Mouse (Mus musculus): ENCODE data around the gene Fancf. TPM values are rescaled to one million over a fixed set of nuclear protein-coding genes. Genes with fewer than 3 reads are reported as not detected.
A peak's percentile ranks its signal among the peaks of the same experiment; 100 is the strongest.

The Fancf gene
- total RNA-seq (2022), result 10 to 100 TPM; 10.5 to 16.5 (median 13.5) TPM

- DNase-seq, result peak; percentile 96
Observed at GRCm38 (mm10) chr7:51862097-51862492, at the start of gene Fancf. Gene Fancf (minus strand): TSS chr7:51862267.

GRCm38 (mm10) chr7:51899066-51899465 lies 37.0 kb upstream of the Fancf start:
- DNase-seq, result peak; percentile 38

- no peak for DNase-seq
Observed at GRCm38 (mm10) chr7:51894939-51895338, 32.9 kb upstream of the Fancf start.

GRCm38 (mm10) chr7:51894133-51894801 lies 32.2 kb upstream of the Fancf start:
- DNase-seq, result no peak

- no peak for DNase-seq
Observed at GRCm38 (mm10) chr7:51893008-51893407, 30.9 kb upstream of the Fancf start.

- DNase-seq, result no peak
Observed at GRCm38 (mm10) chr7:51892224-51892965, 30.3 kb upstream of the Fancf start.

- DNase-seq, result no peak
Observed at GRCm38 (mm10) chr7:51889601-51890000, 27.5 kb upstream of the Fancf start.

- no peak for DNase-seq
Observed at GRCm38 (mm10) chr7:51887678-51888567, 25.9 kb upstream of the Fancf start.

- DNase-seq, result no peak
Observed at GRCm38 (mm10) chr7:51885345-51885744, 23.3 kb upstream of the Fancf start.

GRCm38 (mm10) chr7:51880121-51880520 lies 18.1 kb upstream of the Fancf start:
- DNase-seq, result no peak

- peak; percentile 26 for DNase-seq
Observed at GRCm38 (mm10) chr7:51879136-51879723, 17.2 kb upstream of the Fancf start.

GRCm38 (mm10) chr7:51878730-51879129 lies 16.7 kb upstream of the Fancf start:
- DNase-seq, result no peak

- no peak for DNase-seq
Observed at GRCm38 (mm10) chr7:51876316-51876715, 14.2 kb upstream of the Fancf start.

- DNase-seq, result no peak
Observed at GRCm38 (mm10) chr7:51872597-51872996, 10.5 kb upstream of the Fancf start.

GRCm38 (mm10) chr7:51872041-51872440 lies 10.0 kb upstream of the Fancf start:
- no peak for DNase-seq

- no peak for DNase-seq
Observed at GRCm38 (mm10) chr7:51867983-51868382, 5.9 kb upstream of the Fancf start.

GRCm38 (mm10) chr7:51865336-51865735 lies 3.3 kb upstream of the Fancf start:
- no peak for DNase-seq

GRCm38 (mm10) chr7:51862842-51863241 lies 775 bp upstream of the Fancf start:
- no peak for DNase-seq

- peak; percentile 75 for DNase-seq
Observed at GRCm38 (mm10) chr7:51861250-51862096, 594 bp downstream of the Fancf start, which contains the start of gene Gas2. Gene Gas2 (plus strand): TSS chr7:51862015.

GRCm38 (mm10) chr7:51851890-51852507 lies 10.1 kb downstream of the Fancf start:
- no peak for DNase-seq

GRCm38 (mm10) chr7:51850877-51851276 lies 11.2 kb downstream of the Fancf start:
- DNase-seq, result no peak

Measured in adrenal gland, adult 8-10 months (tissue).